Mouse (Mus musculus): ENCODE measurements at regions not wholly inside any gene's neighbourhood (a gene's known extent, or its start where the extent isn't known, plus 50 kb on each side); places are given as distances from the start of the nearest gene placed in this dataset.

DNA sequence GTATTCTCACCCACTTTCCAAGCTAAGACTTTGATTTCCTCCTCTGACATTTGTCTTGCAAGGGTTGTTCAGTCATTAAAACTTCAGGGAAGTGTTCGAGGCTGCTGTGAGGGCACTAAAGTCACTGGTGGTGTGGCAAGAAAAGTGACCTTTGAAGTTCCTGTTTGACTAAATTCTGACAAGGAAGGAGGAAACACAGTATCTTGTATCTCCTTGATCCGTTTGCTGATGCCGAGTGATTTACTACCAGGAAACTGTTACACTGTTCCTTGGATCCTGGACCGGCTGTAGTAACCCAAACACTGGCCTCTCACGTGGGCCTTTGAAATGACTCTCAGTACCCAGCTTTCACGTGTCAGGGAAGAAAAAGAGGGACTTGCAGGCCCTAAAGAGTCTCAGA, 53.5 kb upstream of the Ralgapa2 start:
- no peak for ATAC-seq (ENCODE audit: insufficient number of reproducible peaks, low FRiP score, low TSS enrichment)

GRCm38 (mm10) chr2:146568171-146568842, 56.2 kb upstream of the Ralgapa2 start:
- ATAC-seq (ENCODE audit: insufficient number of reproducible peaks, low FRiP score, low TSS enrichment), result no peak

- no peak for ATAC-seq (ENCODE audit: insufficient number of reproducible peaks, low FRiP score, low TSS enrichment)
Observed at GRCm38 (mm10) chr2:146571036-146571435, 58.9 kb upstream of the Ralgapa2 start.

GRCm38 (mm10) chr2:146571857-146572256, 59.7 kb upstream of the Ralgapa2 start:
- no peak for ATAC-seq (ENCODE audit: insufficient number of reproducible peaks, low FRiP score, low TSS enrichment)

- no peak for ATAC-seq (ENCODE audit: insufficient number of reproducible peaks, low FRiP score, low TSS enrichment)
Observed at GRCm38 (mm10) chr2:146575610-146576297, 63.6 kb upstream of the Ralgapa2 start.

- ATAC-seq (ENCODE audit: insufficient number of reproducible peaks, low FRiP score, low TSS enrichment), result no peak
Observed at GRCm38 (mm10) chr2:146576298-146576905, 64.3 kb upstream of the Ralgapa2 start.

GRCm38 (mm10) chr2:146577096-146577495, 65.0 kb upstream of the Ralgapa2 start:
- no peak for ATAC-seq (ENCODE audit: insufficient number of reproducible peaks, low FRiP score, low TSS enrichment)

DNA sequence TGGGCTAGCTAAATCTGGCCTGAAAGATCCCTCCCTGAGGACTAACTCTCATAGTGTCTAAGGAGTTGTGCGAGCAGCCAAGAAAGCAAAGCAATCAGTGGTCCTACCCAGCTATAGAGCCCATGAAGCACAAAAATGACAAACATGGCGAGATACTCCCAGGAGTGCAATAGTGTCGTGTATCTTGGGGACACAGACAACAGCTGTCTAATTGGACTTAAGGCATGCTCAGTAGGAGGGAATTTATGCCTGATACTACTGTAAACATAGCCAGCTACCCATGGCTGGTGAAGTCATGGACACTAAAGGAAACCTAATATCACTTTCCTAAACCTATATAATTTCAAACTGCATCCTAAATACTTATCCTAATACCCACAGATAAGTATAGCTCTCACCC, 69.1 kb upstream of the Ralgapa2 start:
- ATAC-seq (ENCODE audit: insufficient number of reproducible peaks, low FRiP score, low TSS enrichment), result no peak

DNA sequence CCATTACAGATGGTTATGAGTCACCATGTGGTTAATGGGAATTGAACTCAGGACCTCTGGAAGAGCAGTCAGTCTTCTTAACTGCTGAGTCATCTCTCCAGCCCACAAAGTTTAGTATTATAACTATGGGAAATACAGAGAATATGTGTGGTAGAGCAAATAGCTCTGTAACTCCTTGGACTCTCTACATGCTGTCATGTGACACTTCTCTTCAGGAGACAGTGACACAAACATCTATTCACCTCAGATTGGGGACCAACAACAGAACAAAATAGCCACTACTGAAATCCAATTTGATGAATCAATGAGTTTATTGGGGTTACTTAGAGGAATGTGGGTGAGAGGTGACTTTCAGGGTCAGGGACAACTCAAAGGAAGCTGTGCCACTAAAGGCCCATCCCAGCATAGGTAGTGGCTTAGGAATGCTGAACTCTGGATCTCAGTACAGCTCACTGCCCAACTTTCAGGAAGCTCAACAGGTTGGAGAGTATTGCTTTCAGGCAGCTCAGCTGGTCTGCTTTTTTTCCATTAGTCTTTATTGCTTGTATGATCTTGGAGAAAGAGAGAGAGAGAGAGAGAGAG, 71.8 kb upstream of the Ralgapa2 start:
- ATAC-seq (ENCODE audit: insufficient number of reproducible peaks, low FRiP score, low TSS enrichment), result no peak

DNA sequence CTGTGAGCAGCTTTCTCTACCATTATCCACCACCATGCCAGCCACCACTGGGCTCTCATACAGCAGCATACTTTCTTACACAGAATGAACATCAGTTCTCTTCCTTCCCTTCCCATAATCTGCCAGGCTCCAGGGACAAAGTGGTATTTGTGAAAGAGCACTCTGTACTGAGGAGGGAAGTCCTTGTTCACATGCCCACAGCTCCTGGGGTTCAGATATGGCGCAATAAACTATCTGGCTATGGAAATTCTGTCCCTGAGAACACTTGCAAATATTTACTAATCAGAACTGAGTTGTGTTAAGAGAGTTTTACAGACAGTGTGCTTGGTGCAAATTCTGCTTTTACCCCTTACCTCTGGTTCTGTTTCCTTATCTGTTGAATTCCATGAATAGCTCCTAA, 74.2 kb upstream of the Ralgapa2 start:
- ATAC-seq (ENCODE audit: insufficient number of reproducible peaks, low FRiP score, low TSS enrichment), result no peak

- no peak for ATAC-seq (ENCODE audit: insufficient number of reproducible peaks, low FRiP score, low TSS enrichment)
Observed at GRCm38 (mm10) chr2:146586981-146587380, 74.8 kb upstream of the Ralgapa2 start.

DNA sequence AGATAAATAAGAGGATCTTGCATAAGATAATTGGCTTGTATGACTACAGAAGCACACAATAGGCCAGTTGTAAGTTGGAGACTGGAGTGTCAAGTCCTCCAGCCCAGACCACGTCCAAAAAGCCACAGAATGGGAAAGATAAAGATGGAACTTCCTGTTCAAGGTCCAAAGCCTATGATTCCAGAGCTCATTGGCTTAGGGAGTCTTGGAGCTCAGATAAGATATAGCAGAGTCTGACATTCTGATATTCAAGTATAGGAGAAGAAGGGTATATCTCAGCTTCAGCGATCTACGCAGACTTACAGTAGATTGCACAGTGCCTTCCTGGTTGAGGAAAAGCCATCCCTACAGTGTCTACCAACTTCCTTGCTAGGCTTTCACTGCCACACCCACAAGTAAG, 77.7 kb upstream of the Ralgapa2 start:
- ATAC-seq (ENCODE audit: insufficient number of reproducible peaks, low FRiP score, low TSS enrichment), result no peak

DNA sequence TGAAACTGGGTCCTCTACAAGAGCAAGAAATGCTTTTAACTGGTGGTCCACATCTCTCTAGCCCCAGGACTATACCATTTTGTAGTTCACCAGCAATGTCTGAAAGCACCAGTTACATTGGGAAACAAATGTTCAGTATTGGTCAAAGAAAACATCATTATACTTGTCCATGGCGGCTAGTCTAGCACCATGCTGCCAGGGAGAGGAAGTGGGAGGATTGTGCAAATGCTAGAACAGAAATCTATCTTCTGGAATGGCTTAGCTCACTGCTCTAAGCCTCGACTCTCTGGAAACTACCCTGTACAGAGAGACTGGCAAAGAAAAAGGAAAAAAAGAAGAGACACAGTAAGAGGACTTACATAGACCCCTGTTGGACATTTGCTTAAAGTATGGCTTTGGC, 81.1 kb upstream of the Ralgapa2 start:
- ATAC-seq (ENCODE audit: insufficient number of reproducible peaks, low FRiP score, low TSS enrichment), result no peak

DNA sequence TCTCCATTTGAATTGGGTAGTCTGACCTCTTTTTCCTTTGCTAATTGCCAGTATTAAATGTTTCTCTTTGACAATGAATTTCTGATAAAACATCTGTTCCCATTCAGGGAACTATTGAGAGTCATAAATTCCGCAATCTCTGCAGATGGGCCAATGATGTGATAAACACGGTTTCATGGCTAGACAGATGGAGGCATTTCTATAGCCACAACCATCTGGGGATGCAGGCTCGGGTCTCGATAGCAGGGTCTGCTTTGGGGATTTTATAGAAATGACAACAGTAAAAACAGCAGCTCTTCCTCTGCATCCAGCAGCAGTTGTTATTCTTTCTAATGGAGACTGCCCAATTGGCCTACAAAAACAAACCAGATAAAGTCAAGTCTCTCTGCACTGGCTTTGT, 82.1 kb upstream of the Ralgapa2 start:
- ATAC-seq (ENCODE audit: insufficient number of reproducible peaks, low FRiP score, low TSS enrichment), result no peak

DNA sequence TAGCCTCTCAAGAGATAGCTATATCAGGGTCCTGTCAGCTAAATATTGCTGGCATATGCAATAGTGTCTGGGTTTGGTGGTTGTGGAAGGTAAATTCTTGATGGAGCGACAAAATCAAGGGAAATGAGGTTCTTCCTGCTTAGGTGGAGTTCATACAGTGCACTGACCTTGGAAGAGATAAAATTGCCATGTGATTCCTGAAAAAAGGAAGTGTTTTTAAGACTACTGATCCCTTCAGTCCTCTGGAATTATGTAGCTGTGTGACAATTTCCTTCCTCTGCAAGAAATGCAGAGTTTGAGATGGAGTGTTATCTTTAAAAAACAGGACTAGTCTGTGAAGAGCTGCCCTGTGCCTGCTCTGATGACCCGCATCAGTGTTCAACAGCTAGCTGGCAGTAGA, 83.5 kb upstream of the Ralgapa2 start:
- ATAC-seq (ENCODE audit: insufficient number of reproducible peaks, low FRiP score, low TSS enrichment), result no peak

DNA sequence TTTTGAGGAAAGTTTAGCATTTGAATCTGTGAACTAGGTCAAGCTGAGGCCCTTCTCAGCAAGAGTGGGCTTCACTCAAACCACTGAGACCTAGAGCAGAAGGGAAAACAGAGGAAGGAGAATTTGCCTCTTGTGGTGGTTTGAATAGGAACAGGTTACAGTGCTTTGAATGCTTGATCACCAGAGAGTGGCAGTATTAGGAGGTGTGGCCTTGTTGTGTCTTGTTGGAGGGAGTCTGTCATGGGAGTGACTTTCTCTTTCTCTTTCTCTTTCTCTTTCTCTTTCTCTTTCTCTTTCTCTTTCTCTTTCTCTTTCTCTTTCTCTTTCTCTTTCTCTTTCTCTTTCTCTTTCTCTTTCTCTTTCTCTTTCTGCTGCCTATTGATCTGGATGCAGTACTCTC, 94.0 kb upstream of the Ralgapa2 start:
- no peak for ATAC-seq (ENCODE audit: insufficient number of reproducible peaks, low FRiP score, low TSS enrichment)

DNA sequence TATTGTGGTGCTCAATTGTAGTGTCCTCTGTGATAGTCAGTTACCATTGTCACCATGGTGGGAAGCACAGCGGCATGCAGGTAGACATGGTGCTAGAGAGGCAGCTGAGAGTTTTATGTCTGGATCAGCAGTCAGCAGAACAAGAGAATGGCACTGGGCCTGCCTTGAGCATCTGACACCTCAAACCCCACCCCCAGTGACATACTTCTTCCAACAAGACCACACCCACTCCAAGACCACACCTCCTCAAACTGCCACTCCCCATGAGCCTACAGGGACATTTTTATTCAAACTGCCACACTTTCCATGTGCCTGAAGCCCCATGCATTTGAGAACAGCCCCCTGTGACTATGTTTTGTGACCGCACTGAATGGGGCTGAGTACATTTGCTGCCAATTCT, 98.8 kb upstream of the Ralgapa2 start:
- no peak for ATAC-seq (ENCODE audit: insufficient number of reproducible peaks, low FRiP score, low TSS enrichment)

- ATAC-seq (ENCODE audit: insufficient number of reproducible peaks, low FRiP score, low TSS enrichment), result peak; percentile 18; the same call in 1 of the 2 replicates
Observed at GRCm38 (mm10) chr2:146611886-146612521, 99.9 kb upstream of the Ralgapa2 start.

DNA sequence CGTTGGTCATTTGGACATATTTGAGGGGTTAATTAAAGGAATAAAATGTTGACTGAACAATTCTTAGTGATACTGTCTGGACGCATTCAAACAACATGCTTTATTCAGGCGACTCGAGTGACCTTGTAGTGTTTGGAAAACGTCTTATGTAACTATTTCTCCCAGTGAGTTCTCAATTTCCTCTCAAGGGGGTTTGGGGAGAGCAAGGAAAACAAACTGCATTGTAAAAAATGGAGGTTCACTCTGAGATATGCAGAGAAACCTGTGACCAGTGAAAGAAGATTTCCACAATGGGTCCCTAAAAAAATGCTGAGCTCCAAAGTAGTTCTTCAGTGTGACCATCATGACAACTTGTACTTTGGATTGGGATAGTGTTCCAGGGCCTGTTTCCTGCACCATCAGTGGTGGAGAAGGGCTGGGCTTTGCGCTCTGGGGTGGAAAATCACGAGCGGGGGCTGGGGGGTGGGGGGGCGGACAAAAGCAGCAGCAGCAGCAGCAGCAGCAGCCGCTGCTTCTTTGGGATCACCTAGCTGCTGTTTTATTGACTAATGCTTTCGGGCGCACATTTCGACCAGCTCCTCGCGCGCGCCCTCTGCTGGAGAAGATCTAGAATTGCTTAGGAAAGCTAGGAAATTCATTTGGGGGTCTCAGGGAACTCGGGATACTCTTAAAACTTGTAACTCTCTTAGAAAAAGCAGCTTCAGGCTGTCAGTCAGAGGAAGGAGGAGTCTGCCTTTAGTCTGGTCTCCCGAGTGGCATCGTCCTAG, 100.6 kb upstream of the Ralgapa2 start:
- no peak for ATAC-seq (ENCODE audit: insufficient number of reproducible peaks, low FRiP score, low TSS enrichment)

- ATAC-seq (ENCODE audit: insufficient number of reproducible peaks, low FRiP score, low TSS enrichment), result 0 out of 2 replicates have a peak, but pooled peaks have one; percentile 31
Observed at GRCm38 (mm10) chr2:146621167-146621566, 109.0 kb upstream of the Ralgapa2 start.

Data from cerebellum, adult (tissue).